Mouse (Mus musculus) ES-E14 (cell line): Measurements from ENCODE around the gene Wdr24.

Experiments
- CHD2 ChIP-seq: IDR thresholded peaks from 2 replicates; pipeline ENCODE4 v1.6.1; 2014; ENCODE audit warnings: mild to moderate bottlenecking, low read depth, low read length, inconsistent platforms
- HCFC1 ChIP-seq: IDR thresholded peaks from 2 replicates; pipeline ENCODE4 v1.6.1; 2012; ENCODE audit warnings: low read length, inconsistent platforms, borderline replicate concordance; ENCODE audit not compliant: insufficient read depth
- MAFK ChIP-seq: IDR thresholded peaks from 2 replicates; pipeline ENCODE4 v1.6.1; 2014; ENCODE audit warnings: mild to moderate bottlenecking, low read depth, low read length, inconsistent platforms; ENCODE audit not compliant: insufficient read depth
- ZNF384 ChIP-seq: IDR thresholded peaks from 2 replicates; pipeline ENCODE4 v1.6.1; 2012; ENCODE audit warnings: low read depth, low read length, inconsistent platforms

GRCm38 (mm10) chr17:25827011-25827410, 3.6 kb downstream of the Wdr24 start:
- no peak for TF ChIP-seq MAFK
- TF ChIP-seq HCFC1 = no peak
- TF ChIP-seq ZNF384 = no peak
- TF ChIP-seq CHD2 = no peak
